Mouse (Mus musculus) kidney, postnatal 4 days (tissue): Measurements from ENCODE around the gene BC107364.
"Not testable (repeated sequence)": the region's sequence is repeated elsewhere in the genome, so short reads cannot be mapped to it uniquely, and the experiment has no call there.

Experiments used
- DNase-seq, 2 experiments: peaks; one replicate each; pipeline ENCODE4 v3.0.0; 2021; ENCODE audit warnings: mixed read lengths in 2 of 2

Gene BC107364

GRCm38 (mm10) chr3:96452262-96452661 lies at the start of gene BC107364:
BC107364 (minus strand) TSS chr3:96452306.
- DNase-seq, result not testable (repeated sequence)

GRCm38 (mm10) chr3:96501391-96502115 lies 49.4 kb upstream of the BC107364 start:
- DNase-seq, result peak; percentile 92

DNA sequence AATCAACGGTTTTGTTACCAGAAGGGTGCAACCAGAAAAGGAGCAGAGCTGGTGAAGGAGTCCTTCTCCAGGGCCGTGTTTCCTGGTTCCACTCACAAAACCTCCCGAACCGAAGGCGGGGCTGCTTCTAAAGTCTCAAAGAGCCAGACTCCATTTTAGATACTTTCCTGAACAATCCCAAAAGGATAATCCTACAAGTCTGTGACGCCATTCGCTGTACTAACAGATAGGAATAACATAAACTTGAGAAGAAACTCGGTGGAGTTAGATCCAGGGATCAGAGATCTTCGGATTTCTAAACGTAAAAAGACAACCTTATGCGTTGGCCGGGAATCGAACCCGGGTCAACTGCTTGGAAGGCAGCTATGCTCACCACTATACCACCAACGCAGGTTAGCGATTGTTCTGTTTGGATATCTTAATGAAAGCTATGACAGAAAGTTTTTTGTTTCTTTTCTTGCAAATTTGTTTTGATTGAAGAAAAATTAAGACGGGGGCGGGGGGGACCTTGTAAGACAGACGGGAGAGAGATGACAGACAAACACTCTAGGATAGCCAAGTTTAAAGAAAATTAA lies 48.7 kb upstream of the BC107364 start:
- peak; percentile 92 to 93 for DNase-seq

DNA sequence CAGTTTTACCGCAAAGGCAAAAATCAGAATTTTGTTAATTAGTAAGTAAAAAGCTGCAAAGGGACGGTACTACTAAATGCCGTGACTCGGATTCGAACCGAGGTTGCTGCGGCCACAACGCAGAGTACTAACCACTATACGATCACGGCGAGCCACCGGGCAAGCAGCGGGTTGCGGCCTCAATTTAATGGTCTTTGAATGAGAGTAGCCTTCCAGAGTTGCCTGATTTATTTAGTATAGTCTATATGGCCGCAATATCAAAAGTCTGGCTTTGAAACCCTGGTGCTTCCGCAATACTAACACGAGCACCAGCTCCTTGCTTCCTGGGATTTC lies 48.1 kb upstream of the BC107364 start:
- DNase-seq, result peak; percentile 95 to 96

- DNase-seq, result peak; percentile 82 to 87
Observed at GRCm38 (mm10) chr3:96499481-96500288, 47.6 kb upstream of the BC107364 start.

DNA sequence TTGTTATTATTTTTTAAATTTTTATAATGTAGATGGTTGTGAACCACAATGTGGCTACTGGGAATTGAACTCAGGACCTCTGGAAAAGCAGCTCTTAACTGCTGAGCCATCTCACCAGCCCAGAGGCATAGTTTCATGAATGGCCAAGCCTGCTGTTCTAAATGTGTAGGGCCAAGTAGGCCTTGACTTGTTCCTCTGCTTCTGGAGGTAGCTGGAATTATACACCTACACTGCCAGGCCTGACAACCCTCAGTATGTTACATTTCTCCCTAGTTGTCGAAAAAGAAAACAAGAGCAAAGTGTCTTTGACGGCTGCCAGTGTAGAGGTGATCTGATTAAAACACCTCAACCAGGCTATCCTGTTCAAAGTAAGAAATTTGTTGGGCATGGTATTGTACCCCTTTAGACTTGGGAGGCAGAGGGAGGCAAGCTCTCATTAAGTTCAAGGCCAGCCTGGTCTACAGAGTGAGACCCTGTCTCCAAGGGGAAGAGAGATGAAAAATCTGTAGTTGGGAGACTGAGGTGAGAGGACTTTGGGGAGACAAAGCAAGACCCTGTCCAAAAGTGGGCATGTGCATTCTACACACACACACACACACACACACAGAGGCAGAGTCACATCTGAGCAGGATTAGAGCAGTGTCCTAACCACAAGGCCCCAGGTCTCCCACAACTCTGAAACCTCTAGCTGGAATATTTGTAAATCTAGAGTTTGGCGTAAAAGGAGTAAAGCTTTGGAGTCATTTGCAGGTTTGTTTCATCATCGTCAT lies 46.6 kb upstream of the BC107364 start:
- no peak for DNase-seq

GRCm38 (mm10) chr3:96497451-96498028 lies 45.4 kb upstream of the BC107364 start:
- peak; percentile 84 to 88 for DNase-seq

DNA sequence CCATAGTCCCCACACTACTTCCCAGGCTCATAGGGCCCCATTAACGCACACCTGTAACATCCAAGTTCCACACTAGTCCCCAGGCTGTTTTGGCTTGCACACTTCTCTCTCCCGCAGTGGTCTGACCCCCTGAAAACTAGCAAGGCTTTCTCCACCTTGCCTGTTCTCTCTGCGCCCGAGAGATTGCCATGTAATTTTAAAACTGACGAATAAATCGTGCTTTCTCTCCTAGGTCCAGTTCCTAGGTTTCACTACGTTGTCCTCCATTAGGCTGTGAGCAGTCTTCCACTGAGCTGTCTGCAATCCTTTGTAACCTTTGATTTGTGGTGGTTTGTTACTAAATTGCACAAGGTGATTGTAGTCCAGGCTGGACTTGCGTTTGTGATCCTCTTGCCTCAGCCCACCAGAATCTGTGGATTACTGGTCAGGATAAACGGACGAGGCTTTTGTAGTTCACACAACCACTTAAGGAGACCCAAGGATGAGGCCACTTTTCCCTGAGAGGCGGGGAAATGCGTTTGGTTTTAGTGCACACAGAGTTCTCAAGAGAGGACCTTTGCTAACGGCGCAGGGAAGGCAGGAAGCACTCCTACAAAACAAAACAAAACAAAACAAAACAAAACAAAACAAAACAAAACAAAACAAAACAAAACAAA lies 44.6 kb upstream of the BC107364 start:
- not testable (repeated sequence) for DNase-seq

GRCm38 (mm10) chr3:96496216-96496615 lies 44.1 kb upstream of the BC107364 start:
- no peak for DNase-seq

DNA sequence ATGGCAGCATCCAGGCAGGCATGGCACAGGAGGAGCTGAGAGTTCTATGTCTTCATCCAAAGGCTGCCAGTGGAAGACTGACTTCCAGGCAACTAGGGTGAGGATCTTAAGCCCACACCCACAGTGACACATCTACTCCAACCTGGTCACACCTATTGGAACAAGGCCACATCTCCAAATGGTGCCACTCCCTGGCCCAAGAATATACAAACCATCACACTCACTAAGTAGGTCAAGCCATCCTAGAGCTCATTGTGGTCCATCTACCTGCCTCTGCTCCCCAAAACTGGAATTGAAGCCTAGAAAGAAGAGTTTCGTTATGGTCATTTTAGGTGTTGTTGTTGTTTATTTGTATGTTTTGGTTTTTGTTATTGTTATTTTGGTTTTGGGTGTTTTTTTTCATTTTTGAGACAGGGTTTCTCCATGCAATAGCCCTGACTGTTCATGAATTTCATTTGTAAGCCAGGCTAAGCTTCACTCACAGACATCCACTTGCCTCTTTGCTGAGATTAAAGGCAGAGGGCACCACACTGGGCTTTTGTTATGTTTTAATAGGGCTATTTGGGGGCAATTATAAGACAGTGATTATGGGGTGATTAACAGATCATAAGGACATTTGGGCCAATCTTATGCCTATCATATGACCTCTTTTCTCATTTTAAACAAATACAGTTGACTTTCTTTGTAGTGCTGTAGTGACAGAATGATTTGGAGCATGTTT lies 43.5 kb upstream of the BC107364 start:
- DNase-seq, result no peak

- no peak for DNase-seq
Observed at GRCm38 (mm10) chr3:96494912-96495311, 42.8 kb upstream of the BC107364 start.

DNA sequence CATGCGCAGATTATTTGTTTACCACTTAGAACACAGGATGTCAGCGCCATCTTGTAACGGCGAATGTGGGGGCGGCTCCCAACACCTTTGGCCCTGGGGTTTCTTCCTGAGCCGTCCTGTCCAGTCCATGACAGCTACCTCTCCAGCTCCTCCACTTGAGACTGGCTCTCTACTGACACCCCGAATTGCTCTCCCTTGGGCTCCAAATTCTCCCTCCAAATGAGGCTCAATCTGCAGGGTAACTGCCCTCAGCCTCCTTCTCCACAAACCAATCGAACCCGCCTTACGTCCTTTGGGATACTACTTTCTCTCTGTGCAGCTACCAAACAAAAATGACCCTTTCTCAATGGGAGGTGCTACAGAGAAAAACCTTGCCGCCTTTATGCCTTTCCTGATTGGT lies 42.4 kb upstream of the BC107364 start:
- not testable (repeated sequence) for DNase-seq

- not testable (repeated sequence) for DNase-seq
Observed at GRCm38 (mm10) chr3:96489636-96490035, 37.5 kb upstream of the BC107364 start.

DNA sequence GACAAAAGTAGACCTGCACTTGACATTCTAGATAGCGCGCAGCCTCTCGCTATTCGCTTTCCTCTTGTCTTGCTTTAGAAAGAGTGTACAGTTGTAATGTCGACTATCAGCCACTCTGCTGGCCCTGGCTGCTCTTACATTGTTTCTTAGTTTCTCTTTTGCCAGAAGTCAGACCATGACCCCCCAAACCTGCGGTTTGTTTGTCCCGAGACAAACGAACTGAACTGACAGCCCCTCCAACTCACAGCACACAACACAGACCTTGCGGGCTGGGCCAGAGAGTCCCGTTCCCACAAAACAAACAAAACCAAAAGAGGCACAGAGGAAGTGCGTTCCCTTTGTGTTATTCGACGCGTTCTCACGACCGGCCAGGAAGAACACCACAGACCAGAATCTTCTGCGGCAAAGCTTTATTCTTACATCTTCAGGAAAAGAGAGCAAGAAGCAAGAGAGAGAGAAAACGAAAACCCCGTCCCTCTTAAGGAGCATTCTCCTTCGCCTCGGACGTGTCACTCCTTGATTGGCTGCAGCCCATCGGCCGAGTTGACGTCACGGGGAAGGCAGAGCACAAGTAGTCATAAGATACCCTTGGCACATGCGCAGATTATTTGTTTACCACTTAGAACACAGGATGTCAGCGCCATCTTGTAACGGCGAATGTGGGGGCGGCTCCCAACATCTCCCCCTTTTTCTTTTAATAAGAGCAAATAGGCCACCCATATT lies 37.0 kb upstream of the BC107364 start:
- DNase-seq, result peak in 1 of 2 experiments; percentile 21

DNA sequence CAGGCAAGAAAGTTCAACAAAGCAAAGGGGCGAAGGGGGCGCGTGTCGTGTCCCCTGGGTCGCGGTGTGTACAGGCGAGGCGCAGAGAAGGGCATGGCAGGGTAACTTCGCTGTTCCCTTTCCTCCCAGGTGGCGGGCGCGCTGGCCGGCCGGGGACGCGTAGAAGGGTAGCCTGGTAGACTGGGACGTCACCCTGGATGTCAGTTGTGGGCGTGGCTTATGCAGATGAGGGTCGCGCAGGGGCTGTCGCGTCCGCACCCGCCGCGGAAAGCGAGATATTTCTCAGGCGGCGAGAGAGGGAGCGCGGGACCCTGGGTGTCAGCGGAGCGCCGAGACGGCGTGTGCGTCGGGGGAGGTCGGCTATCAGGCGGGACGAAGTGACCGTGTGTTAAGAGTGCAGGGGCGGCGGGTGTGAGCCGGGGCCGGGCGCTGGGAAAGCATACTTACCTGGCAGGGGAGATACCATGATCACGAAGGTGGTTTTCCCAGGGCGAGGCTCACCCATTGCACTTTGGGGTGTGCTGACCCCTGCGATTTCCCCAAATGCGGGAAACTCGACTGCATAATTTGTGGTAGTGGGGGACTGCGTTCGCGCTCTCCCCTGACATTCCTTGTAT lies 36.3 kb upstream of the BC107364 start:
- DNase-seq, result not testable (repeated sequence)

DNA sequence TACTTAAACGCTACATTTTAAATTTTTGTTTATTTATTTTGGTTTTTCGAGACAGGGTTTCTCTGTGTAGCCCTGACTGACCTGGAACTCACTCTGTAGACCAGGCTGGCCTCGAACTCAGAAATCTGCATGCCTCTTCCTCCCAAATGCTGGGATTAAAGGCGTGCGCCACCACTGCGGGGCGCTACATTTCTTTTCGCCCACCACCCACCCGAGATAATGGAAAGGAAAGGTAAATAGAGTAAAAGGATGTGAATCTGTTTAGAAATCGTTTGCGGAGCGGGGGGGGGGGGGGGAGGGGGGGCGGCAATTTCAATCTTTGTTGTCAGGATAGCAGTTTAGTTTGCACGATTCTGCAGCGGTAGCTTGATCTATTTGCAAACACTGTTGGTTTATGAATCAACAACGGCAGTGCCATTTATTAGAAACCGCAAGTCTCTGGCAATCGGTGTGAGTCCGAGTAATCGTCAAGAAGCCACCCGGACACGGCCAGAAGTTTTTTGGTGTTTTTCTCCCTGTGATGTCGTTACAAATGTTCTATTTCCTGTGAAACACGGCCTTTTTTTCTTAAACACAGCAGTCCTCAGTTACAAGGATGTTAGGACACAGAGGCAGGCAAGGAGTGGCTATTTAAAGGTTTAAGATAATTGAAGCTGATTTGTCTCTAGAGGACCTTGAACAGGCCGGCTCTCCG lies 35.6 kb upstream of the BC107364 start:
- DNase-seq, result peak; percentile 45 to 58

GRCm38 (mm10) chr3:96486828-96487559 lies 34.9 kb upstream of the BC107364 start:
- not testable (repeated sequence) for DNase-seq

- DNase-seq, result not testable (repeated sequence)
Observed at GRCm38 (mm10) chr3:96486064-96486827, 34.1 kb upstream of the BC107364 start.
